ENCODE assay signal across 27 mouse cellular contexts in the genomic region with DNA sequence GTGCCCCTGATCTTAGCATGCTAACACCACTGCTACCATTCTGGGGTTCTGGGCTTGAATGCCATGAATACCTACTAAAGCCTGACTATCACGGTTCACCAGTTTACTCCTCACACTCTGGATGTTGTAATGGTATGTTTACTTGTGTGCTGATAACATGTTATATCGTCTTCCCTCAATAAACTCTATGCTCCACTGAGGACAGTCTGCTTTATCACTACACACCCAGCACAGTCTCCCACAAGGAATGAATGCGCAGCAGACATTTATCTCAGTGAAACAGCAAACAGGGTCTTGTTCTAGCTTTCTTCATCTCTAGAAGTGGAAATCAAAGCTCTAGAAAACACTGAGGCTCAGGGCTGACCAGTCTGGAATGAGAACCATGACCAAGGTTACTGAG. TPM values are rescaled to one million over a fixed set of nuclear protein-coding genes. Genes with fewer than 3 reads are reported as not detected.
DNase-seq lines count a peak whose midpoint lies in the region; ATAC-seq and TF ChIP-seq lines count a peak whose summit lies in the region.
"Had no signal": no experiment of that assay in that cellular context is flagged by ENCODE, and none has a peak within 500 bp of the region (broad histone marks: within the 10 kb centered on the region; RNA-seq: fewer than 3 reads in every experiment).

No protein-coding gene starts in this region.

- no peak for TF ChIP-seq CTCF in heart, adult 2 months (IDR thresholded peaks at IDR 0.05)

- peaks cover 22% of the 10 kb centered on the region for H3K36me3 ChIP-seq in heart, adult 2 months (ENCODE audit: control insufficient read depth, insufficient read depth, low read length)
- no peaks in the 10 kb centered on the region for H3K36me3 ChIP-seq in heart, embryonic 11.5 days (ENCODE audit: control insufficient read depth, insufficient read depth, low read length)
- H3K36me3 ChIP-seq in liver, embryonic 13.5 days: no peaks in the 10 kb centered on the region
- no peaks in the 10 kb centered on the region for H3K36me3 ChIP-seq in hindbrain, embryonic 16.5 days (ENCODE audit: control insufficient read depth, insufficient read depth, low read length)
- H3K36me3 ChIP-seq: embryonic facial prominence, embryonic 10.5 days; forebrain, embryonic 10.5 days; heart, embryonic 12.5 days; hindbrain, embryonic 13.5 days; kidney, embryonic 15.5 days; midbrain, embryonic 12.5 days; neural tube, embryonic 15.5 days had no signal

- no peak overlapping the region for H3K4me2 ChIP-seq in heart, embryonic 11.5 days
- peak overlapping the region; percentile 28 for H3K4me2 ChIP-seq in liver, embryonic 13.5 days
- H3K4me2 ChIP-seq in hindbrain, embryonic 16.5 days (ENCODE audit: low read length): no peak overlapping the region
- H3K4me2 ChIP-seq: heart, embryonic 12.5 days; hindbrain, embryonic 13.5 days; kidney, embryonic 15.5 days; limb, embryonic 15.5 days; midbrain, embryonic 12.5 days; neural tube, embryonic 15.5 days had no signal

- intact Hi-C loops in heart, adult 2 months (cut with DNase I): loop anchor here (2.0 kb wide), 1 partner anchor 14 kb away; no protein-coding TSS in a partner anchor

- no peak for ATAC-seq in heart, embryonic 11.5 days (replicated peaks; ENCODE audit: insufficient number of reproducible peaks, low FRiP score, low TSS enrichment)
- ATAC-seq in erythroid progenitor cell, adult 5-6 weeks (replicated peaks; ENCODE audit: low FRiP score, poor library complexity, severe bottlenecking): peak; percentile 50
- ATAC-seq in liver, embryonic 13.5 days (ENCODE audit: low read depth): peak; percentile 81
- ATAC-seq in megakaryocyte progenitor cell, adult 5-6 weeks (replicated peaks; ENCODE audit: poor library complexity): peak; percentile 93
- no peak for ATAC-seq in hindbrain, embryonic 16.5 days
- ATAC-seq: forebrain, postnatal 0 days; inflammation-experienced regulatory T-cells, adult 6 months; lung, postnatal 0 days had no signal

- H3K27me3 ChIP-seq in heart, adult 2 months (ENCODE audit: control insufficient read depth, insufficient read depth, low read length): no peaks in the 10 kb centered on the region
- H3K27me3 ChIP-seq in heart, embryonic 11.5 days (ENCODE audit: control insufficient read depth, insufficient read depth, low read length): no peaks in the 10 kb centered on the region
- H3K27me3 ChIP-seq in liver, embryonic 13.5 days: 0 out of 2 replicates have a peak, but pooled peaks cover 3% of the 10 kb centered on the region
- H3K27me3 ChIP-seq in hindbrain, embryonic 16.5 days (replicated peaks; ENCODE audit: control insufficient read depth, insufficient read depth, low read length): no peaks in the 10 kb centered on the region
- H3K27me3 ChIP-seq: heart, embryonic 12.5 days; hindbrain, embryonic 13.5 days; kidney, embryonic 15.5 days; limb, embryonic 15.5 days; midbrain, embryonic 12.5 days; neural tube, embryonic 15.5 days had no signal

- H3K4me3 ChIP-seq in heart, adult 2 months: no peak overlapping the region
- H3K4me3 ChIP-seq in heart, embryonic 11.5 days (ENCODE audit: low read depth, low read length): no peak overlapping the region
- H3K4me3 ChIP-seq in liver, embryonic 13.5 days (replicated peaks): no peak overlapping the region; the same call in 1 of the 2 replicates
- H3K4me3 ChIP-seq in hindbrain, embryonic 16.5 days (ENCODE audit: low read length): no peak overlapping the region
- H3K4me3 ChIP-seq: embryonic facial prominence, embryonic 10.5 days; forebrain, embryonic 10.5 days; heart, embryonic 12.5 days; hindbrain, embryonic 13.5 days; kidney, embryonic 15.5 days; limb, embryonic 15.5 days; midbrain, embryonic 12.5 days; neural tube, embryonic 15.5 days had no signal

- no peak for TF ChIP-seq EP300 in heart, adult 2 months (IDR thresholded peaks at IDR 0.05; ENCODE audit: insufficient read depth, low read depth, low read length)

- no peaks in the 10 kb centered on the region for H3K9me3 ChIP-seq in heart, embryonic 11.5 days (replicated peaks; ENCODE audit: control insufficient read depth, low read length)
- no peaks in the 10 kb centered on the region for H3K9me3 ChIP-seq in liver, embryonic 13.5 days (replicated peaks)
- no peaks in the 10 kb centered on the region for H3K9me3 ChIP-seq in hindbrain, embryonic 16.5 days (ENCODE audit: control insufficient read depth, low read length)
- H3K9me3 ChIP-seq: embryonic facial prominence, embryonic 10.5 days; forebrain, embryonic 10.5 days; heart, embryonic 12.5 days; hindbrain, embryonic 13.5 days; kidney, embryonic 15.5 days; limb, embryonic 15.5 days; midbrain, embryonic 12.5 days; neural tube, embryonic 15.5 days had no signal

- H3K27ac ChIP-seq in heart, adult 2 months: peak overlapping the region; percentile 38
- H3K27ac ChIP-seq in heart, embryonic 11.5 days (ENCODE audit: low read depth, low read length): no peak overlapping the region
- H3K27ac ChIP-seq in liver, embryonic 13.5 days: peak overlapping the region; percentile 74
- no peak overlapping the region for H3K27ac ChIP-seq in hindbrain, embryonic 16.5 days (ENCODE audit: low read depth, low read length)
- H3K27ac ChIP-seq: embryonic facial prominence, embryonic 10.5 days; forebrain, embryonic 10.5 days; hindbrain, embryonic 13.5 days; kidney, embryonic 15.5 days; limb, embryonic 15.5 days; macrophage; midbrain, embryonic 12.5 days; neural tube, embryonic 15.5 days had no signal

- whole genome bisulfite sequencing in heart, adult 2 months: 73% methylated on average over 3 of the region's 3 CpGs
- WGBS in heart, embryonic 11.5 days (ENCODE audit: insufficient replicate concordance): 67% methylated on average over 3 of the region's 3 CpGs
- 6% methylated on average over 3 of the region's 3 CpGs for WGBS in liver, embryonic 13.5 days (ENCODE audit: insufficient replicate concordance)
- WGBS in hindbrain, embryonic 16.5 days: 96% methylated on average over 3 of the region's 3 CpGs

- no peak overlapping the region for H3K9ac ChIP-seq in heart, adult 2 months (ENCODE audit: low read depth, low read length)
- no peak overlapping the region for H3K9ac ChIP-seq in heart, embryonic 11.5 days (ENCODE audit: low read depth, low read length)
- H3K9ac ChIP-seq in liver, embryonic 13.5 days: no peak overlapping the region
- no peak overlapping the region for H3K9ac ChIP-seq in hindbrain, embryonic 16.5 days (ENCODE audit: low read depth, low read length)
- H3K9ac ChIP-seq: forebrain, postnatal 0 days; heart, embryonic 12.5 days; hindbrain, embryonic 13.5 days; kidney, embryonic 15.5 days; limb, embryonic 15.5 days; midbrain, embryonic 12.5 days; neural tube, embryonic 15.5 days had no signal

- peaks cover 2% of the 10 kb centered on the region; the same call in 1 of the 2 replicates for H3K79me2 ChIP-seq in heart, adult 2 months (replicated peaks; ENCODE audit: control insufficient read depth, insufficient read depth, low read length)

- H3K4me1 ChIP-seq in heart, adult 2 months (ENCODE audit: control insufficient read depth, insufficient read depth, low read length): peaks cover 13% of the 10 kb centered on the region
- peaks cover 7% of the 10 kb centered on the region; the same call in 1 of the 2 replicates for H3K4me1 ChIP-seq in heart, embryonic 11.5 days (ENCODE audit: control insufficient read depth, insufficient read depth, low read length)
- peaks cover 43% of the 10 kb centered on the region for H3K4me1 ChIP-seq in liver, embryonic 13.5 days (replicated peaks)
- no peaks in the 10 kb centered on the region for H3K4me1 ChIP-seq in hindbrain, embryonic 16.5 days (ENCODE audit: control insufficient read depth, insufficient read depth, low read depth, low read length)
- H3K4me1 ChIP-seq: embryonic facial prominence, embryonic 10.5 days; kidney, embryonic 15.5 days; limb, embryonic 15.5 days; midbrain, embryonic 12.5 days; neural tube, embryonic 15.5 days had no signal

- DNase-seq in heart, adult 2 months: no peak
- no peak for DNase-seq in liver, embryonic 13.5 days
- no peak for DNase-seq in ovary, adult 18-20 months (ENCODE audit: low spot score)
- DNase-seq in left cerebral cortex, adult 9 months (ENCODE audit: low spot score in 2 of 2): no peak
- DNase-seq: adrenal gland, postnatal 36 days; cerebellum, adult 9-11 months; forebrain, postnatal 0 days; gastrocnemius, postnatal 36 days; heart, postnatal 36 days; left cerebral cortex, postnatal 4 days; right cerebral cortex, postnatal 14 days; spleen, adult 18-20 months had no signal

- no peak for TF ChIP-seq POLR2A in heart, adult 2 months (IDR thresholded peaks at IDR 0.05; ENCODE audit: insufficient read depth, low read depth, low read length)

RNA-seq across cellular contexts. Expression of gene Abca1, which starts 20.7 kb away (rescaled TPM):
- 10 to 100 TPM; 13.1 to 23.5 TPM for total RNA-seq in heart, adult 2 months (2021)
- polyA plus RNA-seq in heart, adult 2 months (2012; rRNA removed): 4.2 and 8.4 TPM in 2 replicates
- polyA plus RNA-seq in heart, embryonic 11.5 days (2014; fragmentation: Nextera tagmentation; extraction: Ambion mirVana): 2.5 and 2.8 TPM in 2 replicates
- total RNA-seq in erythroid progenitor cell, adult 5-6 weeks (2015; ENCODE audit: low replicate concordance): 1.3 and 3.2 TPM in 2 replicates
- total RNA-seq in erythroid progenitor cell, adult 5-6 weeks (2017; ENCODE audit: low replicate concordance): 2.8 and 4.5 TPM in 2 replicates
- 6.5 and 8.4 TPM in 2 replicates for polyA plus RNA-seq in liver, embryonic 13.5 days (2015; fragmentation: Nextera tagmentation; extraction: Ambion mirVana)
- total RNA-seq in megakaryocyte progenitor cell, adult 5-6 weeks (2015): 1.2 and 1.8 TPM in 2 replicates
- 1.8 and 1.9 TPM in 2 replicates for total RNA-seq in megakaryocyte progenitor cell, adult 5-6 weeks (2017)
- polyA plus RNA-seq in hindbrain, embryonic 16.5 days (2015; fragmentation: Nextera tagmentation; extraction: Ambion mirVana): 9.4 and 10.0 TPM in 2 replicates

Comparison
In these comparisons a context has a peak if more than half of its experiments do, and no peak if none do; other contexts are left out.
1. H3K27ac ChIP-seq: peak in heart, adult 2 months (single experiment) and liver, embryonic 13.5 days (single experiment); none in heart, embryonic 11.5 days (single experiment) and hindbrain, embryonic 16.5 days (single experiment).
2. ATAC-seq: peak in erythroid progenitor cell, adult 5-6 weeks (single experiment), liver, embryonic 13.5 days (single experiment) and megakaryocyte progenitor cell, adult 5-6 weeks (single experiment); none in heart, embryonic 11.5 days (single experiment) and hindbrain, embryonic 16.5 days (single experiment).